Mouse (Mus musculus) right cerebral cortex, adult 2 months (tissue): ENCODE results near the gene Ptbp3.

Experiments used
- DNase-seq, 2 experiments: peaks; one replicate each; pipeline ENCODE4 v3.0.0; 2021 to 2022; ENCODE audit warnings: low spot score in 2 of 2

Ptbp3 gene

DNA sequence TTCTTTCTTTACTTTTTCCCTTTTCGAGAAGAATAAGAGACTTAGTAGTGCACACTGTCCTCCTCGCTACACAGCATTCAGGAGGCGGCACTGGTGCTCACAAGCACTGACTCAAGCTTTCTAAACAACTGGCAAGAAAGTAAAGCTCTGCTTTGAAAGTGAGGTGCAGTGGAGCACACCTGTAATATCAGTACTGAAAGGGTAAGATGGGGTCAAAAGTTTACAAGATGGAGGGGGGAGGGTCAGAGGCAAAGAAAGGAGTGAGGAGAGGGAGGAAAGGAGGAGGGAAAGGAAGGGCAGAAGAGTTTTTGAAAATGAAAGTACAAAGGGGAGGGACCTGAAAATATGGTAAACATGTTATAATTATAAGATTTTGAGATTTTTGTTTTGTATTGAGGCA lies 43.7 kb downstream of the Ptbp3 start:
- DNase-seq = no peak

DNA sequence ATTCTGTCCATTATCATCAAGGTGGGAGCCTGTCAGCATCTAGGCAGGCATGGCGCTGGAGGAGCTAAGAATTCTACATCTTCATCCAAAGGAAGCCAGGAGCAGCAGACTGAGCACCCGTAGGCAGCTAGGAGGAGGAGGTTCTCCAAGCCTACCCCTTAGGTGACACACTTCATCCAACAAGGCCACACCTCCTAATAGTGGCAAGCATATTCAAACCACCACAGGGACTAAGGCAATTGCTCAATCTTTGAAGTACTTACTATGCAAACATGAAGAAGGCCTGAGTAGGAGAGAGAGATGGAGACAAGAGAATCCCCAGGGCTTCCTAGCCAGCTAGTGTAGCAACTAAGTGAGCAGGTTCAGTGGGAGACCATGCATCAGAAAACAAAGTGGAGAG lies 58.1 kb downstream of the Ptbp3 start:
- no peak for DNase-seq

DNA sequence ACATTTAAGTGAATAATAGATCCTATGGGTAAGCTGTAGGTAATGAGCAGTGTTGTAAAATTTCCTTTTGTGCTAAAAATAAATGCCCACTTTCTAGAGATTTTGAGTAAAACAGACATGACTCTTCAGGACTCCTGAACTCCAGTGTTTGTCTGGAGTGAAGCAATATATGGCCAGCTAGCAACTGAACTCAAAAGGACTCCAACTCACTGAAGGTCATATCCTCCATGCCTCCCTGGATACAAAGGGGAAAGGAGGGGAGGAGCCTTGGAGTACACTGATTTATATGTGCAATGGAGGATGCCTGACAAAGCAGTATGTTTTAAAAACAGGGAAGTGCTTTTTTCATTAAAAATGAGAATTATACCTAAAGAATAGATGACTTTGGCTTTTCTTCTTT lies 77.9 kb downstream of the Ptbp3 start:
- DNase-seq = no peak

DNA sequence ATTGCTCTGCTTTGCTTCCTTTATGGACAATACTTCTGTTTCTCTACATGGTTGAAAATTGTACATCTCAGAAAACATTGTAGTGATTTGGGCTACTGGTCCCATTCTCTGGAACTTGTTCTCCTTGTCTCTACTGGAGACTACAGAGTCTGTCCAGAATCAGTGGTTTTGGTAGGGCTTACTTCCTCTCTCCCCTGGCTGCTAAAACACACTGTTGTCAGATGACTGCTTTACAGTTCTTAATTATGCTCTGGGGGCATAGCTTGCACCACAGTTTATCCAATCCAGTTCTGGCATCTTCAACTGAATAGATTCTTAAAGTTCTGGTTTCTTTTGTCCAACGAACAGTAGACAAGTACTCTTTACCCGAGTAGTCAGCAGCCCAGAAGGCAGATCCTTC lies 83.7 kb downstream of the Ptbp3 start:
- no peak for DNase-seq

DNA sequence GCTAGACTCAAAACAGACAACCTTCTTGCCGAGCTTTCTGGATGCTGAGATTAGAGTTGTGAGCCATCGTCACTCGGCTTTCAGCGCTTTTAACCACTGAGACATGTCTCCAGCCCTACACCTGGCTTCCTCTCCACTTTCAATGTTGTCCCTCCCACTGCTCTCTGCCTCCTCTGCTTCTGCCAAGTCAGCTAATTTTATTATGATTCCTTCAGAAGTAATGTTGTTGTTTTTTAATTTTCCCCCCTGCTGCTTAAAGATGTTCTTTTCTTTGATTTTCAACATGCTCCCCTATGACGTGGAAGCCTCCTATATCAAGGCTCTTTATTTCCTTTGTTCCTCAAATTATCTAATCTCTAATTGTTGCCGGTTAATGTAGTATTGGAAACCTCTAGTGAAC lies 84.5 kb downstream of the Ptbp3 start:
- no peak for DNase-seq

DNA sequence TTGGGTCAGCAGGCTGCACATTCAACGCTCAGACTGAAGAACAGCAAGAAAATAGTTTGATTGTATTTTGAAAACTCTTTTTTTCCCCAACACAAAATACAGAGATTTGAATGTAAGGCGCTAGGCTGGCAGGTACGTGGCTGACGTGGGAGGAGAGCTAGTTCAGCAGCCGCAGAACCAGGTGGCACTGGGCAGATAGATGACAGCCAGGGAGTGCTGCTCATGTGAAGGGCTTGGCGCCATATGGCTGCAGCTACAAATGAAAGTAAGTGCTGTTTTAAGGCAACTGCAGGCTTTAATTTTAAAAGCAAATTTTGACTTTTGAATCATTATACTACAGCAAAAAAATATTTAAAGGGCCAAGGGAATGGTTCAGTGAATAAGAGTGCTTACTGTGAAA lies 86.7 kb downstream of the Ptbp3 start:
- DNase-seq = peak; percentile 54 to 65

DNA sequence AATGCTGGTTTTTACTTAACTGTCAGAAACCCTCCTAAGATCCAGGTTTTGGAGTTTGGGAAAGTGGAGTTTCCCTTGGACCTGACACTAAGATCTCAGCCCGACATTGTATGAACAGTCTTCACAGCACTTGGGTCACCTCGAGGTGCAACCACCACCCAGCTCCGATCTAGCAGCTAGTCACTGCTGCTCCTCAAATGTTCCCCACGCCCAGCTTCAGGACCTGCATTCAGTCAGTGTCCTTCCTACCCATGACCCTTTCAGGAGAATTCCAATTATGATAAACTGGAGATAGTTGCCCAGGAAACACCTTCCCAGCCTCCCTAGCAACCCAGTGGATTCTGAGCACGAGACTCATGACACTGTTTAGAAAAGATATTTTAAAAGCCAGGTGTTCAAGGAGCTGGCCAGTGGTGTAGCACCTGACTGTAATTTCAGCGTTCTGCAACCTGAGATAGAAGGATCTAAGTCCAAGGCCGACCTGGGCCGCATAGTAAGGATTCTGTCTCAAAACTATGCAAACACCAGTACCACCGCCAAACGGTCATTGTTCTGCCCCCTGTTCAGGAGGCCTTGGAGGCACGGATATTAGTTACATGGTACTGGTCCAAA lies 87.9 kb downstream of the Ptbp3 start:
- DNase-seq = no peak

DNA sequence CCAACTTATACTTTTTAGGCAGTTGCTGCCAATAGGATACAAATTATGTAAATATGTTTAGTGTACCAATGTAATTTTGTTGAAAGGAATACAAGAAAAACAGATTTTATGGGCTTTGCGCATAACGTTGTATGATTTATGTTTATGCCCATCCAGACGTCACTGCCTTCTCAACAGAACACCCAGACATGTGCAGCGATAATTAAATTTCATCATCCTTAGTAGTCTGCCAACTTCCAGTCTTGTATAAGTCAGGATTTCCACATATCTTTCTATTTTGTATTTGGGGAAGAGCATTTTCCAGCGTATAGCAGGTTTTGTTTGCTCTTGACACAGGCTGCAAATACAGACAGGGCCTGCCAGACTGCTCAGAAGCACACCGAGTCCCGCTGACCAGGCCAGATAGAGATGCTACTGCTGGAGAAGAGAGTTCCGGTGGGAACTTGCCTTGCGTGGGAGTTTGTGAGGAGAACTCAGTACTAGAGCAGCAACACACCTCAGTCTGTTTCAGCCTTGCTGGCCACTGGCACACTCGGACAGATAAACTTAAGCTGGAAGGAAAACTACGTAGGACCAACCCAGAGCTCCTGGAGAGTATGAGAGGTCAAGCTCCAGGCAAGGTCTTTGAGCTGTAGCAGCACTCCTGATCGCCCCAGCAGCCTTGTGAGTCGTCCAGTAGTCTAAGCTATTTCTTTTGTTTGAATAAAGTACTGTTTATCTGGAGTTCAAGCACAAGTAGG lies 89.8 kb downstream of the Ptbp3 start:
- DNase-seq = no peak

DNA sequence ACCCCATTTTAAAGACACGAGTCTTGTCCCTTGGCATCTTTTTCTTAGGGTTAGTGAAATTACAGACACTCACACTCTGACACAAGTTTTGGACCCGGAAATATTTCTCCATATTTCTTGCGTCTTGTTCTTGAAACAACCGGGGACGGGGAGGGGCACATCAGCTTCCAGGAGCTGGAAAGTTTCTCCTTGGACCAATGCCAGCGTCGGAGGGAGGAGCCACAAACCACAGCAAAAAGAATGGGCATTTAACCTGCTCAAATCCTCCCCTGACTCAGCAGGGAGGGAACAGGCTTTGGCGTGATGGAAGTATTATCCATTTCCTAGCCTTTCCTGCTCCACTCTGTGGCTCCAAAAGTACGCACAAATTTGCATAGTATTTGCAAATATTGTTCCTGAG lies 91.2 kb downstream of the Ptbp3 start:
- DNase-seq = no peak

DNA sequence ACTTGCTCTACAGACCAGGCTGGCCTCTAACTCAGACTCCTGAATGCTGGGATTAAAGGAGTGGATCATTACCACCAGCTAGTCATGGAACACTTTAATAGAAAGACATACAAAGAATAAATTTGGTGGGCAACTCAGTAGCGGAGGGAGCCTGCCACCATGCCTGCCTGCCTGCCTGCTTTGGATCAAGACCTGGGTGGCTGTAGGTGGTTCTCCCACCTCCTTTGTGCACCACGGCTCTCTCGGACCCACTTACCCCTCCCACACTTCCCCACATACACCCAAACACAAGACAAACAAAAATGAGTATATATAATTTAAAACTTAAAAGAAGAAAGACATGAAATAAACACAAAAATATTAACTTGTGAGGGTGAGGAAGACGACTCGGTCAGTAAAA lies 92.1 kb downstream of the Ptbp3 start:
- DNase-seq = no peak

DNA sequence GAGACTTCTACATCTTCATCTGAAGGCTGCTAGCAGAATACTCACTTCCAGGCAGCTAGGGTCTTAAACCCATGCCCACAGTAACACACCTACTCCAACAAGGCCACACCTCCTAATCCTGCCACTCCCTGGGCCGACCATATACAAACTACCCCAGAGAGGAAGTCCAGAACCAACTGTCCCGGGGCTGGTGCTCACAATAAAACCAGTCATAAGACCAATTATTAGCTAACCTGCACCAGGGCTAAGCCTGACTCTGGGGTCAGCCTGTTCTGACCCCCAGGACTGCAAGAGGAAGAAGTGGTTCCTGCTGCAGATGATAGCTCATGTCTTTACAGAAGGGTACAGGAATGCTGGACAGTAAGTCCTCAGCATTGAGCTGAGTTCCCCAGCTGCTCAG lies 93.7 kb downstream of the Ptbp3 start:
- no peak for DNase-seq

DNA sequence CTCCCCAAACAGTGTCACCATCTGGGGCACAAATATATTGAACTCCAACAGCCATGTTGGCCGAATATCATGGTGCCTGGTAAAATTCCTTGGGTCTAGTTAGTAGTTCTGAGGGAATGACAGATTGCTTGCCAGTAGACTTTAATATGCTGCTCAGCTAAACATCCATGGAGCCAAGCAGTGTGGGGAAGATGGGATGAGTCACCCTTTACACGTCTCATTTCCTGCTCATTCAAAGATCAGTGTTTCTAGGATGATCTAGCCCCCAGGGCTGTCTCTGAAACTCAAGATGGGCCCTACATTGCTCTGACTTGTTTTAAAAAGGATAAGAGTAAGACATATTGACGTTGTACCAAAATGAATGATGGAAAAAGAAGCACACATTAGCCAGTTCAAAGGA lies 95.1 kb downstream of the Ptbp3 start:
- no peak for DNase-seq

DNA sequence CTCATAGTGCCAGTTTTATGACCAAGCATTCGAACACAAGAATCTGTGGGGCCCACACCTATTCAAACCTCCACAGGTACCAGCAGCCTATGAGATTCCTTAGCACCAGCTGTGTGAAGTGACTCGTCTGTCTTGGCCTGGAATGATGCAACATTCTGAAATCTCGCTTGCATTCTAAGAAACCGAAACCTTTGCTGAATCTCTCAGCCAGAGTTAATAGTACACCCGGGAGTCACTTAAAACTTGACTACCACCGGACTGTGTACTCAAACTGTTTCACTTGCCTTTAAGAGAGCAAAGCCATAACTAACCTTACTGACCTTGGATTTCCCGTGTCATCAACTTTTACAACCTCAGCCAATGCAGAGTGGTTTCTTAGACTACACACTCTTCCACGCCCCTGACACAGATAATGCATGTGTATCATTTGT lies 96.6 kb downstream of the Ptbp3 start:
- no peak for DNase-seq

DNA sequence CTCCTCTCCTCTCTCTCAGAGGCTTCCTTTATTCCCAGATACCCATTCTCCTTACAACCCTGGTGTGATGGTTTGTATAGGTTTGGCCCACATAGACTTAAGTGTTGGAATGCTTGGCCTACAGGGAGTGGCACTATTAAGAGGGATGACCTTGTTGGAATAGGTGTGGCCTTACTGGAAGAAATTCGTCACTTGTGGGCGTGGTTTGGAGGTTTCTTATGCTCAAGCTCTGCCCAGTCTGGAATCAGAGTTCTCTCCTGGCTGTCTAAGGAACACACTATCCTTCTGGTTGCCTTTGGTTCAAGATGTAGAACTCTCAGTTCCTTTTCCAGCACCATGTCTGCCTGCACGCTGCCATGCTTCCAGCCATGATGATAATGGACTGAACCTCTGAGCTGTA lies 98.3 kb downstream of the Ptbp3 start:
- DNase-seq = no peak

DNA sequence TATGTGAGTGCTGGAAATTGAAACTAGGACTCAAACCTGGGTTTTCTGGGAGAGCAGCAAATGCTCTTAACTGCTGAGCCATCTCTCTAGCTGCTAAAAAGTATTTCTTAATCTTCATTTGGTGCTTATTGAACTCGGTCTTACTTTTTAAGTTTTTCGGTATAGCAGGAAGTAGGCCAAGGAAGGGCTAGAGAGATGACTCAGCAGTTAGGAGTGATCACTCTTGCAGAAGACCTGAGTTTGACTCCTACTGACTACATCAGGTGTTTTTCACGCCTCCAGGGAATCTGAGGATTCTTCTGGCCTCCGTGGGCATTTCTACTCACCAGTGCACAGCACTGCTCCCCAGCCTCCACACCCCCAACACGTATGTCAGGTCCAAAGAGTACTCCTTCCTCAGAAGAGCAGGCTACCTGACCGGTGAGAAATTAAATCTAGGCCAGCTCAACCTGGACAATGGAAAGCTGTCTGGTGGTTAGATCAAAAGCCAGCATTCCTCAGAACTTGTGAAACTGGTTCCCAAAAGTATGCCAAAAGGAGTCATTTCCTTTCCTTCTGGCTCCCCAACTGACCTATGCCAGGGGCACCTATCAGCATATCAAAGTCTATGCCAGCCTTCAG lies 98.8 kb downstream of the Ptbp3 start:
- DNase-seq = no peak

DNA sequence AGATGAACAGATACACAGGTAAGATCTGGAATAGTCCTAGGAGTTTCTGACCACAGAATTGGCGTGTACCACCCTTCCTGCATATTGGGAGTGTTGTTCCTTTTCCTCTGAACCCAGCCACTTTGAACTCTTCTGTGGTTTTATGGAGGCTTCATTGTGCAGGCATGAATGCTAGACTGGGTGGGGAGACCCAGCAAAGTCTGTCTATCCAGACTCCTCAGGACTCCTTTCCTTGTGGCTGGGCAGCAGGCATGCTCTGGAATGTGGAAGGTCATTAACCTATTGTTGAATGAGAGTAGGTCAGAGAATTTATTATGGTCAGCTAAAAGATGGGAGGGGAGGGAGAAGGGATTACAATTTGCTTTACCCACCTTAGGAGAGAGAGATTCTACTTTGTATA lies 101.9 kb downstream of the Ptbp3 start:
- no peak for DNase-seq

DNA sequence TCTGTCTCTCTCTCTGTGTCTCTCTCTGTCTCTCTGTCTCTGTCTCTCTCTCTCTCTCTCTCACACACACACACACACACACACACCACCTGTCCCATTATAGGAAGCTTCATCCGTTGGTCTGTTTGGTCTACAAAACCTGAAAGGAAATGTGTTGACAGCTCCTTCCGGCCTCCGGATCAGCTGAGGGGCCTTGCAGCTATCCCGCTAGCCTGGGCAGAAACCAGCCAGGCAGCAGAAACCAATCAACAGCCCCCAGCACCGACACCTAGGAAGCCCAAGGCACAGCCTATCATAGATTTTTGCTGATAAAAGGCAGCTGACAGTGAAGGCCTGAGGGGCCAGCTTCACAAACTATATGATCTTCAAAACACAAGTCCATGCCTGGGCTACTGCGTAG lies 103.6 kb downstream of the Ptbp3 start:
- DNase-seq = no peak

DNA sequence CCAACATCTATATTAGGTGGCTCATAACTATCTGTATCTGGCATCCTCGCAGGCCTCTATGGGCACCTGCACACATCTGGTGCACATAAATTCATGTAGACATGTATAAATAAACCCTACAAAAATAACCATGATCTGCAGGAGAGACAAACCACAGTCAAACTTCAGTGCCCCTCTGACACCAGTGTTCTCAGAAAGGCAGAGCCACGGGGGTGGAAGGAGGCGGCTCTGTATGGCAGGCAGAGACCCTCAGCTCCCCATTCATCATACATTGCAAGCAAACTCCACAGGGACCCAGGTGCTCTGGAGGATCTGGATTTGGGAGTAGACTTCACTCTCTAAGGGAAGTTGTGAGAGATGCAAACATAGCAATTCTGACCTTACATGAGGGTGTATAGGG lies 104.2 kb downstream of the Ptbp3 start:
- DNase-seq = no peak

DNA sequence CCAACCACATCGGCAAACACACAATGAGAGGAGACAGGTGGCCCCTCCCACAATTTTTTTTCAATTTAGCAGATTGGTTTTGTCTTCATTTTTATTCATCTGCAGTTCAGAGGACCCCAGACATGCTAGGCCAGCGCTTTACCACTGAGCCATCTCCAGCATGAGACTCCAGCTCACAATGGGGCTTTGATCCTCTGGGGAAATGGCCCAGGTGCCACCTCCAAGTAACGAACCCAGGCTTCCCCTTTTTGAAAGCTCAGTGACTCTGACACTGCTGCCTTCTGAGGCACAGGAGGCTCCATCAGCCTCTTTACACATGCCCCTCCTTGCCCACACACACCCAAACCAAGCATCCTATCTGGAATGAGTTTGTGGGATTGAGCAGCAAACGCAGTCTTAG lies 105.1 kb downstream of the Ptbp3 start:
- DNase-seq = no peak

DNA sequence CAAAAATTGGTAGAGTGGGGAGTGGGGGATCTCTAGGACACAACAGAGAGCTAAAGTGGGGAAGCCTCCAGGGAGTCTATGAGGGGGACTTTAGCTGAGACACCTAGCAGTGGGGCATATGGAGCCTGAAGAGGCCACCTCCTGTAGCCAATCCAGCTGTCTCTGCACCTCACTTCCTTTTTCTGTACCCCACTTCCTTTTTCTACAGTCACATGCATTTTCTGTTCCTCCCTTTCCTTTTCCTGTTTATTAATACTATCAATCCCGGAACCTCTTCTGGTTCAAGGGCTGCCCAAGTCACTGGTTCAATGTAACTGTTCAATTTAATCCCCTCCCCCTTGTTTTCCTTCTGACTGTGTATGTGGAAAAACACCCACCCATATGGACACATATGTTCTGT lies 107.9 kb downstream of the Ptbp3 start:
- no peak for DNase-seq

DNA sequence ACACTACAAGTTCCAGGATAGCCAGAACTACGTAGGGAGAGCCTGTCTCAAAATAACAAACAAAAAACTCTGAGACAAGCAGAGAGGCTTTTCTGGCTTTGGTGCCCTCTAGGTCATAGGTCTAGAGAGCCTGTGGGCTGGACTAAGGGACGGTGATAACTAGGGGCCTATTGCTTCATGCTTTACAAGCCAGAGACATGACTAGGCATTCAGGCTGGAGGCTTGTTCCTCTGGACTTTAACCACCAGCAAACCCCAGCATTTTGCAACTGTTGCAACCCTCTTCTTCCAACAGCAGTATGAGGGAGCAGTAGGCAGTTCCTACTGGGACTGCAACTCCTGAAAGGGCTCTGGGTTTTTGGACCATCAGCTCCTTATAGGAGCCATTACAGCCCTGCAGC lies 109.2 kb downstream of the Ptbp3 start:
- DNase-seq = no peak

DNA sequence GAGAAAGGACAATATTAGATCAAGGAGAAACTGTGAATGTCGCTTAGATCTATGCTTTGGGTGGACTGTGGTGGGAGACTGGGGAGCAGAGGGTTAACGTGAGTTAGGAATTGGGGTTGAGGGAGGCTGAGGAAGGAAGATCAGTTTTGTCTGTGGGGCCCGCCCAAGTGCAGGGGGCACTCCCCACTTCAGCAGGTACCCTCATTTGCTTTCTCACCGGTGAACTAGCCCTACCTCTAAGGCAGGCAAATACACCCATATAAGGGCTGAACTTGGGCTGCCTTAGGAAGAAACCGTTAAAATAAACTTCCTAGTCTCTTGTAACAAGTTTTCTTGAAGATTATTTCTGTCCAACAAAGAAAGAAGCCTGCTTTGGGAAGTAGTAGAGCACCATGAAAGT lies 110.1 kb downstream of the Ptbp3 start:
- DNase-seq = no peak
